Mouse (Mus musculus): ENCODE measurements around the gene Mapre3. TPM values are rescaled to one million over a fixed set of nuclear protein-coding genes. Genes with fewer than 3 reads are reported as not detected.

Gene Mapre3
- polyA plus RNA-seq, 1 experiment from 2014 or later: 43.7 TPM

GRCm38 (mm10) chr5:30839731-30840130 lies 25.3 kb downstream of the Mapre3 start:
- H3K4me1 ChIP-seq (ENCODE audit: control insufficient read depth, insufficient read depth, low read length): no peaks in the 10 kb centered on the region
- ATAC-seq (ENCODE audit: insufficient read depth, low FRiP score, low TSS enrichment): no peak
- no peak overlapping the region for H3K4me3 ChIP-seq (ENCODE audit: low read depth, low read length)
- no peak for DNase-seq (ENCODE audit: low spot score)
- 90% methylated on average over 2 of the region's 2 CpGs for WGBS
- H3K4me2 ChIP-seq (ENCODE audit: low read depth): no peak overlapping the region
- H3K36me3 ChIP-seq (ENCODE audit: control insufficient read depth, insufficient read depth, low read length): no peaks in the 10 kb centered on the region
- H3K27ac ChIP-seq (ENCODE audit: low read depth, low read length): no peak overlapping the region
- no peaks in the 10 kb centered on the region for H3K27me3 ChIP-seq (ENCODE audit: control insufficient read depth, insufficient read depth, low read length)
- H3K9ac ChIP-seq (ENCODE audit: low read length): no peak overlapping the region
- no peaks in the 10 kb centered on the region for H3K9me3 ChIP-seq (ENCODE audit: control insufficient read depth, low read length)

GRCm38 (mm10) chr5:30841896-30842295 lies 27.5 kb downstream of the Mapre3 start:
- Histone ChIP-seq H3K4me2 (ENCODE audit: low read depth) (no peak overlapping the region), H3K4me1 (ENCODE audit: control insufficient read depth, insufficient read depth, low read length) (no peaks in the 10 kb centered on the region), H3K27ac (ENCODE audit: low read depth, low read length) (no peak overlapping the region), H3K27me3 (ENCODE audit: control insufficient read depth, insufficient read depth, low read length) (no peaks in the 10 kb centered on the region), H3K9me3 (ENCODE audit: control insufficient read depth, low read length) (no peaks in the 10 kb centered on the region), H3K4me3 (ENCODE audit: low read depth, low read length) (no peak overlapping the region), H3K36me3 (ENCODE audit: control insufficient read depth, insufficient read depth, low read length) (no peaks in the 10 kb centered on the region), H3K9ac (ENCODE audit: low read length) (no peak overlapping the region)
- DNase-seq (ENCODE audit: low spot score) (no peak), ATAC-seq (ENCODE audit: insufficient read depth, low FRiP score, low TSS enrichment) (no peak)
- 38% methylated on average over 3 of the region's 3 CpGs for WGBS

GRCm38 (mm10) chr5:30849891-30850555 lies 35.6 kb downstream of the Mapre3 start:
- no peak overlapping the region for H3K27ac ChIP-seq (ENCODE audit: low read depth, low read length)
- no peaks in the 10 kb centered on the region for H3K27me3 ChIP-seq (ENCODE audit: control insufficient read depth, insufficient read depth, low read length)
- no peak overlapping the region for H3K4me3 ChIP-seq (ENCODE audit: low read depth, low read length)
- ATAC-seq (ENCODE audit: insufficient read depth, low FRiP score, low TSS enrichment) (no peak), DNase-seq (ENCODE audit: low spot score) (no peak)
- H3K36me3 ChIP-seq (ENCODE audit: control insufficient read depth, insufficient read depth, low read length): no peaks in the 10 kb centered on the region
- H3K9me3 ChIP-seq (ENCODE audit: control insufficient read depth, low read length): no peaks in the 10 kb centered on the region
- no peak overlapping the region for H3K9ac ChIP-seq (ENCODE audit: low read length)
- WGBS: 61% methylated on average over 6 of the region's 6 CpGs
- H3K4me2 ChIP-seq (ENCODE audit: low read depth): no peak overlapping the region
- no peaks in the 10 kb centered on the region for H3K4me1 ChIP-seq (ENCODE audit: control insufficient read depth, insufficient read depth, low read length)

- H3K4me1 ChIP-seq (ENCODE audit: control insufficient read depth, insufficient read depth, low read length): no peaks in the 10 kb centered on the region
- no peak overlapping the region for H3K4me2 ChIP-seq (ENCODE audit: low read depth)
- no peak for ATAC-seq (ENCODE audit: insufficient read depth, low FRiP score, low TSS enrichment)
- 80% methylated on average over 2 of the region's 2 CpGs for WGBS
- no peak overlapping the region for H3K4me3 ChIP-seq (ENCODE audit: low read depth, low read length)
- no peaks in the 10 kb centered on the region for H3K9me3 ChIP-seq (ENCODE audit: control insufficient read depth, low read length)
- no peak for DNase-seq (ENCODE audit: low spot score)
- H3K27me3 ChIP-seq (ENCODE audit: control insufficient read depth, insufficient read depth, low read length): no peaks in the 10 kb centered on the region
- H3K27ac ChIP-seq (ENCODE audit: low read depth, low read length): no peak overlapping the region
- no peaks in the 10 kb centered on the region for H3K36me3 ChIP-seq (ENCODE audit: control insufficient read depth, insufficient read depth, low read length)
- no peak overlapping the region for H3K9ac ChIP-seq (ENCODE audit: low read length)
These were observed 36.1 kb downstream of the Mapre3 start for GRCm38 (mm10) chr5:30850556-30850925.

GRCm38 (mm10) chr5:30853522-30853921 lies 39.1 kb downstream of the Mapre3 start:
- Histone ChIP-seq H3K27ac (ENCODE audit: low read depth, low read length) (no peak overlapping the region), H3K36me3 (ENCODE audit: control insufficient read depth, insufficient read depth, low read length) (no peaks in the 10 kb centered on the region), H3K4me3 (ENCODE audit: low read depth, low read length) (no peak overlapping the region), H3K4me2 (ENCODE audit: low read depth) (no peak overlapping the region), H3K9me3 (ENCODE audit: control insufficient read depth, low read length) (no peaks in the 10 kb centered on the region), H3K9ac (ENCODE audit: low read length) (no peak overlapping the region), H3K27me3 (ENCODE audit: control insufficient read depth, insufficient read depth, low read length) (no peaks in the 10 kb centered on the region), H3K4me1 (ENCODE audit: control insufficient read depth, insufficient read depth, low read length) (no peaks in the 10 kb centered on the region)
- no peak for ATAC-seq (ENCODE audit: insufficient read depth, low FRiP score, low TSS enrichment)
- 90% methylated on average over 4 of the region's 4 CpGs for WGBS
- no peak for DNase-seq (ENCODE audit: low spot score)

GRCm38 (mm10) chr5:30855674-30856073 lies 41.2 kb downstream of the Mapre3 start:
- Histone ChIP-seq H3K4me1 (ENCODE audit: control insufficient read depth, insufficient read depth, low read length) (no peaks in the 10 kb centered on the region), H3K27me3 (ENCODE audit: control insufficient read depth, insufficient read depth, low read length) (no peaks in the 10 kb centered on the region), H3K4me2 (ENCODE audit: low read depth) (no peak overlapping the region), H3K27ac (ENCODE audit: low read depth, low read length) (no peak overlapping the region), H3K36me3 (ENCODE audit: control insufficient read depth, insufficient read depth, low read length) (no peaks in the 10 kb centered on the region), H3K9me3 (ENCODE audit: control insufficient read depth, low read length) (no peaks in the 10 kb centered on the region), H3K9ac (ENCODE audit: low read length) (no peak overlapping the region), H3K4me3 (ENCODE audit: low read depth, low read length) (no peak overlapping the region)
- WGBS: 50% methylated on average over 3 of the region's 3 CpGs
- DNase-seq (ENCODE audit: low spot score): no peak
- ATAC-seq (ENCODE audit: insufficient read depth, low FRiP score, low TSS enrichment): no peak

GRCm38 (mm10) chr5:30856124-30856523 lies 41.7 kb downstream of the Mapre3 start:
- no peak for DNase-seq (ENCODE audit: low spot score)
- no peaks in the 10 kb centered on the region for H3K9me3 ChIP-seq (ENCODE audit: control insufficient read depth, low read length)
- no peak overlapping the region for H3K4me2 ChIP-seq (ENCODE audit: low read depth)
- H3K9ac ChIP-seq (ENCODE audit: low read length): no peak overlapping the region
- no peak overlapping the region for H3K4me3 ChIP-seq (ENCODE audit: low read depth, low read length)
- H3K36me3 ChIP-seq (ENCODE audit: control insufficient read depth, insufficient read depth, low read length): no peaks in the 10 kb centered on the region
- H3K4me1 ChIP-seq (ENCODE audit: control insufficient read depth, insufficient read depth, low read length): no peaks in the 10 kb centered on the region
- no peak overlapping the region for H3K27ac ChIP-seq (ENCODE audit: low read depth, low read length)
- 86% methylated on average over 2 of the region's 2 CpGs for WGBS
- no peak for ATAC-seq (ENCODE audit: insufficient read depth, low FRiP score, low TSS enrichment)
- H3K27me3 ChIP-seq (ENCODE audit: control insufficient read depth, insufficient read depth, low read length): no peaks in the 10 kb centered on the region

GRCm38 (mm10) chr5:30863852-30864251 lies 49.4 kb downstream of the Mapre3 start:
- H3K9ac ChIP-seq (ENCODE audit: low read length): no peak overlapping the region
- H3K27me3 ChIP-seq (ENCODE audit: control insufficient read depth, insufficient read depth, low read length): no peaks in the 10 kb centered on the region
- H3K4me3 ChIP-seq (ENCODE audit: low read depth, low read length): no peak overlapping the region
- no peak overlapping the region for H3K4me2 ChIP-seq (ENCODE audit: low read depth)
- H3K27ac ChIP-seq (ENCODE audit: low read depth, low read length): no peak overlapping the region
- H3K9me3 ChIP-seq (ENCODE audit: control insufficient read depth, low read length): no peaks in the 10 kb centered on the region
- DNase-seq (ENCODE audit: low spot score) (peak; percentile 19), ATAC-seq (ENCODE audit: insufficient read depth, low FRiP score, low TSS enrichment) (no peak)
- 30% methylated on average over 4 of the region's 4 CpGs for WGBS
- H3K4me1 ChIP-seq (ENCODE audit: control insufficient read depth, insufficient read depth, low read length): no peaks in the 10 kb centered on the region; the same call in 1 of the 2 replicates
- H3K36me3 ChIP-seq (ENCODE audit: control insufficient read depth, insufficient read depth, low read length): no peaks in the 10 kb centered on the region; the same call in 1 of the 2 replicates

GRCm38 (mm10) chr5:30864322-30864721 lies 49.9 kb downstream of the Mapre3 start:
- WGBS: 51% methylated on average over 15 of the region's 15 CpGs
- Histone ChIP-seq H3K27me3 (ENCODE audit: control insufficient read depth, insufficient read depth, low read length) (no peaks in the 10 kb centered on the region), H3K4me2 (ENCODE audit: low read depth) (no peak overlapping the region), H3K36me3 (ENCODE audit: control insufficient read depth, insufficient read depth, low read length) (no peaks in the 10 kb centered on the region; the same call in 1 of the 2 replicates), H3K4me1 (ENCODE audit: control insufficient read depth, insufficient read depth, low read length) (peaks cover 3% of the 10 kb centered on the region; the same call in 1 of the 2 replicates), H3K9ac (ENCODE audit: low read length) (no peak overlapping the region), H3K9me3 (ENCODE audit: control insufficient read depth, low read length) (no peaks in the 10 kb centered on the region), H3K27ac (ENCODE audit: low read depth, low read length) (no peak overlapping the region), H3K4me3 (ENCODE audit: low read depth, low read length) (no peak overlapping the region)
- DNase-seq (ENCODE audit: low spot score): no peak
- ATAC-seq (ENCODE audit: insufficient read depth, low FRiP score, low TSS enrichment): no peak
